Mouse (Mus musculus) embryonic fibroblast, embryonic 13.5 days (primary cell): Measurements from ENCODE around the gene Vsig1. TPM values are rescaled to one million over a fixed set of nuclear protein-coding genes. Genes with fewer than 3 reads are reported as not detected.
A peak's percentile ranks its signal among the peaks of the same experiment; 100 is the strongest.

ENCODE experiments used
- H3K27ac ChIP-seq: 2 replicates; pipeline ENCODE4 v1.5.1; 2012; ENCODE audit warnings: low read length, control low read depth, inconsistent platforms; ENCODE audit not compliant: insufficient read depth
- H3K4me1 ChIP-seq: 2 replicates; pipeline ENCODE4 v1.6.1; 2011; ENCODE audit warnings: low read length; ENCODE audit not compliant: control insufficient read depth, insufficient read depth
- H3K4me3 ChIP-seq: 2 replicates; pipeline ENCODE4 v1.5.1; 2011; ENCODE audit warnings: mild to moderate bottlenecking, control low read depth, low read length; ENCODE audit not compliant: insufficient read depth
- CTCF ChIP-seq: IDR thresholded peaks from 2 replicates; pipeline ENCODE4 v1.5.1; 2011; ENCODE audit warnings: mild to moderate bottlenecking, control low read depth, low read length, moderate library complexity, borderline replicate concordance; ENCODE audit not compliant: insufficient read depth
- POLR2A ChIP-seq: IDR thresholded peaks from 2 replicates; pipeline ENCODE4 v1.6.1; 2011; ENCODE audit warnings: low read depth, mild to moderate bottlenecking, control low read depth, low read length, moderate library complexity
- polyA plus RNA-seq: library from polyadenylated mRNA; stranded (reverse); fragments of >200 nt; gene quantifications from 2 replicates; pipeline ENCODE4 v1.2.4, GENCODE M21; 2011; ENCODE audit warnings: low read depth; ENCODE audit not compliant: missing spikeins, insufficient read length

Vsig1 gene
- polyA plus RNA-seq = not detected in 2 replicates

- no peak within 1 kb of the TSS for H3K27ac ChIP-seq
- no peak within 1 kb of the TSS for H3K4me3 ChIP-seq
- H3K4me1 ChIP-seq = no peaks in the 10 kb centered on the region
- TF ChIP-seq CTCF = no peak
Observed at GRCm38 (mm10) chrX:140907360-140907759, at the start of gene Vsig1. Gene Vsig1, plus strand, starts transcription at chrX:140907608.

GRCm38 (mm10) chrX:140862760-140863159, 44.6 kb upstream of the Vsig1 start:
- no peak overlapping the region for H3K27ac ChIP-seq
- H3K4me3 ChIP-seq = no peak overlapping the region
- no peaks in the 10 kb centered on the region for H3K4me1 ChIP-seq
- no peak for TF ChIP-seq CTCF
- TF ChIP-seq POLR2A = no peak

GRCm38 (mm10) chrX:140863431-140863830, 44.0 kb upstream of the Vsig1 start:
- no peak overlapping the region for H3K4me3 ChIP-seq
- no peaks in the 10 kb centered on the region for H3K4me1 ChIP-seq
- TF ChIP-seq CTCF (no peak), POLR2A (no peak)
- no peak overlapping the region for H3K27ac ChIP-seq

- Histone ChIP-seq H3K4me3 (no peak overlapping the region), H3K4me1 (no peaks in the 10 kb centered on the region)
Observed at GRCm38 (mm10) chrX:140887193-140887592, 20.2 kb upstream of the Vsig1 start.

GRCm38 (mm10) chrX:140891796-140892195, 15.6 kb upstream of the Vsig1 start:
- TF ChIP-seq POLR2A = no peak
- TF ChIP-seq CTCF = no peak
- no peaks in the 10 kb centered on the region for H3K4me1 ChIP-seq
- no peak overlapping the region for H3K4me3 ChIP-seq
- H3K27ac ChIP-seq = no peak overlapping the region

More at GRCm38 (mm10) chrX:140887193-140887592, 20.2 kb upstream of the Vsig1 start:
- TF ChIP-seq CTCF (no peak), POLR2A (no peak)
- no peak overlapping the region for H3K27ac ChIP-seq

GRCm38 (mm10) chrX:140903487-140903886, 3.9 kb upstream of the Vsig1 start:
- Histone ChIP-seq H3K4me3 (no peak overlapping the region), H3K4me1 (no peaks in the 10 kb centered on the region), H3K27ac (no peak overlapping the region)
- no peak for TF ChIP-seq POLR2A
- no peak for TF ChIP-seq CTCF

GRCm38 (mm10) chrX:140921321-140921720, 13.9 kb downstream of the Vsig1 start:
- H3K4me1 ChIP-seq = no peaks in the 10 kb centered on the region
- no peak overlapping the region for H3K4me3 ChIP-seq
- TF ChIP-seq CTCF (no peak), POLR2A (no peak)
- H3K27ac ChIP-seq = peak overlapping the region; percentile 62; the same call in 1 of the 2 replicates

GRCm38 (mm10) chrX:140932066-140932465, 24.7 kb downstream of the Vsig1 start:
- TF ChIP-seq POLR2A (no peak), CTCF (no peak)
- H3K4me1 ChIP-seq = no peaks in the 10 kb centered on the region

GRCm38 (mm10) chrX:140933263-140933662, 25.9 kb downstream of the Vsig1 start:
- Histone ChIP-seq H3K4me1 (no peaks in the 10 kb centered on the region), H3K27ac (no peak overlapping the region)
- no peak for TF ChIP-seq CTCF
- no peak for TF ChIP-seq POLR2A

More at GRCm38 (mm10) chrX:140932066-140932465, 24.7 kb downstream of the Vsig1 start:
- Histone ChIP-seq H3K4me3 (no peak overlapping the region), H3K27ac (no peak overlapping the region)

GRCm38 (mm10) chrX:140936271-140936670, 28.9 kb downstream of the Vsig1 start:
- TF ChIP-seq CTCF (no peak), POLR2A (no peak)
- Histone ChIP-seq H3K4me1 (no peaks in the 10 kb centered on the region), H3K27ac (no peak overlapping the region), H3K4me3 (no peak overlapping the region)

More at GRCm38 (mm10) chrX:140933263-140933662, 25.9 kb downstream of the Vsig1 start:
- no peak overlapping the region for H3K4me3 ChIP-seq

GRCm38 (mm10) chrX:140953618-140954017, 46.2 kb downstream of the Vsig1 start:
- H3K27ac ChIP-seq = no peak overlapping the region
- H3K4me3 ChIP-seq = no peak overlapping the region
- no peaks in the 10 kb centered on the region for H3K4me1 ChIP-seq
- TF ChIP-seq CTCF (no peak), POLR2A (no peak)
